Mouse (Mus musculus): ENCODE results near the gene Trappc6a. TPM values are rescaled to one million over a fixed set of nuclear protein-coding genes. Genes with fewer than 3 reads are reported as not detected.

Trappc6a gene
- polyA plus RNA-seq, 1 experiment = 23.5 TPM

- no peak for TF ChIP-seq POLR2A (IDR thresholded peaks at IDR 0.05; ENCODE audit: insufficient read depth, low read length)
- no peak for TF ChIP-seq CTCF (IDR thresholded peaks at IDR 0.05; ENCODE audit: low read depth, low read length)
- no peak for TF ChIP-seq EP300 (IDR thresholded peaks at IDR 0.05; ENCODE audit: insufficient read depth, low read depth, low read length)
- no peaks in the 10 kb centered on the region for H3K9me3 ChIP-seq (replicated peaks; ENCODE audit: control insufficient read depth, insufficient read depth, low read length, poor library complexity, severe bottlenecking)
- no peak overlapping the region for H3K4me3 ChIP-seq (ENCODE audit: low read depth, low read length)
- no peaks in the 10 kb centered on the region for H3K27me3 ChIP-seq (ENCODE audit: control insufficient read depth, insufficient read depth, low read length, poor library complexity, severe bottlenecking)
- H3K27ac ChIP-seq (ENCODE audit: insufficient read depth, low read length) = no peak overlapping the region
- no peak overlapping the region for H3K9ac ChIP-seq (ENCODE audit: low read depth, poor library complexity, severe bottlenecking)
- H3K4me1 ChIP-seq (ENCODE audit: control insufficient read depth, insufficient read depth, low read length) = peaks cover 2% of the 10 kb centered on the region
- H3K36me3 ChIP-seq (ENCODE audit: control insufficient read depth, insufficient read depth, low read length, poor library complexity, severe bottlenecking) = no peaks in the 10 kb centered on the region
Measured at GRCm38 (mm10) chr7:19512353-19512752, 4.2 kb downstream of the Trappc6a start.

- H3K4me3 ChIP-seq (ENCODE audit: low read depth, low read length) = no peak within 1 kb of the TSS
- peaks cover 2% of the 10 kb centered on the region for H3K4me1 ChIP-seq (ENCODE audit: control insufficient read depth, insufficient read depth, low read length)
- H3K9me3 ChIP-seq (replicated peaks; ENCODE audit: control insufficient read depth, insufficient read depth, low read length, poor library complexity, severe bottlenecking) = no peaks in the 10 kb centered on the region
- TF ChIP-seq CTCF (IDR thresholded peaks at IDR 0.05; ENCODE audit: low read depth, low read length) (peak; percentile 68), POLR2A (IDR thresholded peaks at IDR 0.05; ENCODE audit: insufficient read depth, low read length) (no peak)
- H3K9ac ChIP-seq (ENCODE audit: low read depth, poor library complexity, severe bottlenecking) = peak within 1 kb of the TSS; percentile 33; the same call in 1 of the 2 replicates
- no peaks in the 10 kb centered on the region for H3K27me3 ChIP-seq (ENCODE audit: control insufficient read depth, insufficient read depth, low read length, poor library complexity, severe bottlenecking)
- H3K36me3 ChIP-seq (ENCODE audit: control insufficient read depth, insufficient read depth, low read length, poor library complexity, severe bottlenecking) = no peaks in the 10 kb centered on the region
- H3K27ac ChIP-seq (ENCODE audit: insufficient read depth, low read length) = no peak within 1 kb of the TSS
Measured at GRCm38 (mm10) chr7:19517652-19518365, 9.6 kb downstream of the Trappc6a start, which contains the start of gene Nkpd1. Nkpd1 (plus strand) TSS chr7:19517838.

GRCm38 (mm10) chr7:19520032-19520431, 11.8 kb downstream of the Trappc6a start:
- H3K36me3 ChIP-seq (ENCODE audit: control insufficient read depth, insufficient read depth, low read length, poor library complexity, severe bottlenecking) = no peaks in the 10 kb centered on the region
- peak overlapping the region; percentile 49 for H3K4me3 ChIP-seq (ENCODE audit: low read depth, low read length)
- no peaks in the 10 kb centered on the region for H3K27me3 ChIP-seq (ENCODE audit: control insufficient read depth, insufficient read depth, low read length, poor library complexity, severe bottlenecking)
- H3K27ac ChIP-seq (ENCODE audit: insufficient read depth, low read length) = no peak overlapping the region
- no peaks in the 10 kb centered on the region for H3K9me3 ChIP-seq (replicated peaks; ENCODE audit: control insufficient read depth, insufficient read depth, low read length, poor library complexity, severe bottlenecking)
- no peak for TF ChIP-seq CTCF (IDR thresholded peaks at IDR 0.05; ENCODE audit: low read depth, low read length)
- no peak for TF ChIP-seq POLR2A (IDR thresholded peaks at IDR 0.05; ENCODE audit: insufficient read depth, low read length)
- no peak for TF ChIP-seq EP300 (IDR thresholded peaks at IDR 0.05; ENCODE audit: insufficient read depth, low read depth, low read length)
- H3K4me1 ChIP-seq (ENCODE audit: control insufficient read depth, insufficient read depth, low read length) = no peaks in the 10 kb centered on the region
- H3K9ac ChIP-seq (ENCODE audit: low read depth, poor library complexity, severe bottlenecking) = peak overlapping the region; percentile 25; the same call in 1 of the 2 replicates

GRCm38 (mm10) chr7:19523017-19523756, 15.0 kb downstream of the Trappc6a start:
- Histone ChIP-seq H3K27ac (ENCODE audit: insufficient read depth, low read length) (no peak overlapping the region), H3K9ac (ENCODE audit: low read depth, poor library complexity, severe bottlenecking) (no peak overlapping the region), H3K9me3 (replicated peaks; ENCODE audit: control insufficient read depth, insufficient read depth, low read length, poor library complexity, severe bottlenecking) (no peaks in the 10 kb centered on the region), H3K36me3 (ENCODE audit: control insufficient read depth, insufficient read depth, low read length, poor library complexity, severe bottlenecking) (no peaks in the 10 kb centered on the region), H3K4me1 (ENCODE audit: control insufficient read depth, insufficient read depth, low read length) (no peaks in the 10 kb centered on the region), H3K4me3 (ENCODE audit: low read depth, low read length) (peak overlapping the region; percentile 26), H3K27me3 (ENCODE audit: control insufficient read depth, insufficient read depth, low read length, poor library complexity, severe bottlenecking) (no peaks in the 10 kb centered on the region)
- TF ChIP-seq POLR2A (IDR thresholded peaks at IDR 0.05; ENCODE audit: insufficient read depth, low read length) = no peak
- TF ChIP-seq CTCF (IDR thresholded peaks at IDR 0.05; ENCODE audit: low read depth, low read length) = no peak
- no peak for TF ChIP-seq EP300 (IDR thresholded peaks at IDR 0.05; ENCODE audit: insufficient read depth, low read depth, low read length)

GRCm38 (mm10) chr7:19523757-19524419, 15.7 kb downstream of the Trappc6a start:
- Histone ChIP-seq H3K9ac (ENCODE audit: low read depth, poor library complexity, severe bottlenecking) (no peak overlapping the region), H3K4me1 (ENCODE audit: control insufficient read depth, insufficient read depth, low read length) (no peaks in the 10 kb centered on the region), H3K27ac (ENCODE audit: insufficient read depth, low read length) (no peak overlapping the region), H3K36me3 (ENCODE audit: control insufficient read depth, insufficient read depth, low read length, poor library complexity, severe bottlenecking) (no peaks in the 10 kb centered on the region), H3K4me3 (ENCODE audit: low read depth, low read length) (peak overlapping the region; percentile 37), H3K27me3 (ENCODE audit: control insufficient read depth, insufficient read depth, low read length, poor library complexity, severe bottlenecking) (no peaks in the 10 kb centered on the region), H3K9me3 (replicated peaks; ENCODE audit: control insufficient read depth, insufficient read depth, low read length, poor library complexity, severe bottlenecking) (no peaks in the 10 kb centered on the region)
- TF ChIP-seq EP300 (IDR thresholded peaks at IDR 0.05; ENCODE audit: insufficient read depth, low read depth, low read length) = no peak
- peak; percentile 41 for TF ChIP-seq CTCF (IDR thresholded peaks at IDR 0.05; ENCODE audit: low read depth, low read length)
